ENCODE assay signal across 7 mouse cellular contexts in genomic region chrX:101889813-101890469, GRCm38 (mm10). TPM values are rescaled to one million over a fixed set of nuclear protein-coding genes. Genes with fewer than 3 reads are reported as not detected.
DNase-seq lines count a peak whose midpoint lies in the region; ATAC-seq and TF ChIP-seq lines count a peak whose summit lies in the region.

No protein-coding gene starts in this region.

- peak; percentile 47 for DNase-seq in MN1 (ENCODE audit: low spot score)
- DNase-seq in adrenal gland, adult 2 months: peak; percentile 51
- peak; percentile 2 to 44 for DNase-seq in gastrocnemius, adult 8-10 months (ENCODE audit: low spot score in 2 of 2)
- no peak for DNase-seq in liver, embryonic 14.5 days (ENCODE audit: low read depth in 3 of 3, low spot score in 3 of 3)
- DNase-seq in spleen, postnatal 10 days (ENCODE audit: low spot score in 2 of 2): no peak
- DNase-seq in spleen, adult 12 weeks (ENCODE audit: low spot score): no peak
- no peak for DNase-seq in embryonic facial prominence, embryonic 10.5 days (ENCODE audit: low spot score)

- no peaks in the 10 kb centered on the region for H3K27me3 ChIP-seq in liver, embryonic 14.5 days (ENCODE audit: control insufficient read depth, insufficient read depth, low read length)
- peaks cover 91% of the 10 kb centered on the region for H3K27me3 ChIP-seq in embryonic facial prominence, embryonic 10.5 days (replicated peaks; ENCODE audit: low read depth, poor library complexity, severe bottlenecking)

- no peaks in the 10 kb centered on the region for H3K4me1 ChIP-seq in liver, embryonic 14.5 days (replicated peaks; ENCODE audit: control insufficient read depth in 2 of 2, insufficient read depth in 2 of 2, low read length in 1 of 2)
- H3K4me1 ChIP-seq in embryonic facial prominence, embryonic 10.5 days: no peaks in the 10 kb centered on the region

- H3K4me3 ChIP-seq in liver, embryonic 14.5 days (ENCODE audit: insufficient read depth in 1 of 2, low read depth in 2 of 2, low read length in 2 of 2): no peak overlapping the region
- no peak overlapping the region for H3K4me3 ChIP-seq in embryonic facial prominence, embryonic 10.5 days

- H3K4me2 ChIP-seq in liver, embryonic 14.5 days (ENCODE audit: low read depth): no peak overlapping the region

- no peak for TF ChIP-seq CTCF in liver, embryonic 14.5 days (IDR thresholded peaks at IDR 0.05; ENCODE audit: low read depth)

- H3K9me3 ChIP-seq in liver, embryonic 14.5 days (ENCODE audit: control insufficient read depth, low read length): no peaks in the 10 kb centered on the region
- no peaks in the 10 kb centered on the region for H3K9me3 ChIP-seq in embryonic facial prominence, embryonic 10.5 days

- H3K36me3 ChIP-seq in liver, embryonic 14.5 days (replicated peaks; ENCODE audit: control insufficient read depth, insufficient read depth, low read depth): no peaks in the 10 kb centered on the region
- no peaks in the 10 kb centered on the region for H3K36me3 ChIP-seq in embryonic facial prominence, embryonic 10.5 days (replicated peaks)

- 45% methylated on average over 4 of the region's 4 CpGs for WGBS in liver, embryonic 14.5 days (ENCODE audit: insufficient replicate concordance)
- 86% methylated on average over 4 of the region's 4 CpGs for WGBS in embryonic facial prominence, embryonic 10.5 days

- H3K27ac ChIP-seq in liver, embryonic 14.5 days: no peak overlapping the region
- no peak overlapping the region for H3K27ac ChIP-seq in embryonic facial prominence, embryonic 10.5 days (replicated peaks)

- no peak for TF ChIP-seq EP300 in liver, embryonic 14.5 days (IDR thresholded peaks at IDR 0.05; ENCODE audit: low read depth)

- peak; percentile 23; the same call in 1 of the 2 replicates for ATAC-seq in liver, embryonic 14.5 days (ENCODE audit: insufficient read depth)

- H3K9ac ChIP-seq in liver, embryonic 14.5 days (replicated peaks): no peak overlapping the region

RNA-seq across cellular contexts. Expression of gene Nhsl2, which starts 40.8 kb away (rescaled TPM):
- total RNA-seq in adrenal gland, adult 2 months (2021): 1 to 10 TPM; 2.9 to 8.4 TPM
- polyA plus RNA-seq in adrenal gland, adult 2 months (2012; rRNA removed): 2.5 and 6.9 TPM in 2 replicates
- total RNA-seq in gastrocnemius, adult 8-10 months (2022): 1 to 10 TPM; 1.3 to 2.0 (median 1.5) TPM
- 0.27 and 0.39 TPM in 2 replicates for polyA plus RNA-seq in liver, embryonic 14.5 days (2012; rRNA removed)
- 1.1 and 1.3 TPM in 2 replicates for polyA plus RNA-seq in liver, embryonic 14.5 days (2014; fragmentation: Nextera tagmentation; extraction: Ambion mirVana)
- polyA plus RNA-seq in embryonic facial prominence, embryonic 10.5 days (2016; fragmentation: Nextera tagmentation; extraction: Ambion mirVana): 27.5 and 30.0 TPM in 2 replicates

Comparison
In these comparisons a context has a peak if more than half of its experiments do, and no peak if none do; other contexts are left out.
1. DNase-seq: peak in MN1 (single experiment), adrenal gland, adult 2 months (single experiment) and gastrocnemius, adult 8-10 months (2 of 2); none in liver, embryonic 14.5 days (0 of 3), spleen, postnatal 10 days (0 of 2), spleen, adult 12 weeks (single experiment) and embryonic facial prominence, embryonic 10.5 days (single experiment).